Mouse (Mus musculus) brain, embryonic 14.5 days (tissue): ENCODE results near the gene Esp23. TPM values are rescaled to one million over a fixed set of nuclear protein-coding genes. Genes with fewer than 3 reads are reported as not detected.
"Not testable (repeated sequence)": the region's sequence is repeated elsewhere in the genome, so short reads cannot be mapped to it uniquely, and the experiment has no call there.

Experiments used
- DNase-seq: peaks from one replicate; pipeline ENCODE4 v3.0.0-alpha.2; 2011; ENCODE audit warnings: low read depth
- CTCF ChIP-seq: fragments of 200-500 bp; IDR thresholded peaks from 2 replicates; pipeline ENCODE4 v1.5.1; 2012; ENCODE audit warnings: inconsistent platforms, mild to moderate bottlenecking, moderate library complexity, borderline replicate concordance; ENCODE audit not compliant: insufficient read depth, insufficient read length; ENCODE audit errors: extremely low read depth
- POLR2A ChIP-seq: fragments of 200-500 bp; IDR thresholded peaks from 2 replicates; pipeline ENCODE4 v1.6.1; 2012; ENCODE audit warnings: mild to moderate bottlenecking, inconsistent platforms, borderline replicate concordance; ENCODE audit not compliant: poor library complexity, insufficient read depth, insufficient read length, severe bottlenecking; ENCODE audit errors: extremely low read depth
- polyA plus RNA-seq: library from polyadenylated mRNA; depleted of rRNA; stranded (reverse); fragments of >200 nt; gene quantifications from 2 replicates; pipeline ENCODE4 v1.2.3, GENCODE M21; 2012; rRNA removed

The Esp23 gene
- not detected in 2 replicates for polyA plus RNA-seq

GRCm38 (mm10) chr17:39076937-39077336 lies at the start of gene Esp23:
Gene Esp23, minus strand, starts transcription at chr17:39077037.
- DNase-seq = no peak

GRCm38 (mm10) chr17:39107126-39107525 lies 30.3 kb upstream of the Esp23 start:
- not testable (repeated sequence) for DNase-seq

More at GRCm38 (mm10) chr17:39076937-39077336, at the start of gene Esp23:
- no peak for TF ChIP-seq CTCF
- no peak for TF ChIP-seq POLR2A

GRCm38 (mm10) chr17:39095034-39095433 lies 18.2 kb upstream of the Esp23 start, which contains the start of gene Esp22:
Gene Esp22, plus strand, starts transcription at chr17:39095334.
- TF ChIP-seq CTCF (no peak), POLR2A (no peak)
- DNase-seq = no peak

- TF ChIP-seq CTCF (no peak), POLR2A (no peak)
These were observed 13.2 kb downstream of the Esp23 start for GRCm38 (mm10) chr17:39063641-39064040.

GRCm38 (mm10) chr17:39043241-39043640 lies 33.6 kb downstream of the Esp23 start, which contains the start of gene Gm21903:
Gene Gm21903, minus strand, starts transcription at chr17:39043341.
- no peak for DNase-seq
- TF ChIP-seq CTCF = no peak
- no peak for TF ChIP-seq POLR2A

More at GRCm38 (mm10) chr17:39063641-39064040, 13.2 kb downstream of the Esp23 start:
- DNase-seq = no peak

- not testable (repeated sequence) for DNase-seq
These were observed 40.4 kb downstream of the Esp23 start, which contains the start of gene Esp24 for GRCm38 (mm10) chr17:39036395-39036794. Gene Esp24, plus strand, starts transcription at chr17:39036695.

Other genes starting within 250 kb of the Esp23 start
- not detected in 2 replicates for gene Esp24, start 40.3 kb downstream of the Esp23 start, polyA plus RNA-seq
- not detected in 2 replicates for gene Gm21903, start 33.7 kb downstream of the Esp23 start, polyA plus RNA-seq
- not detected in 2 replicates for gene Esp22, start 18.3 kb upstream of the Esp23 start, polyA plus RNA-seq